Mouse (Mus musculus) large intestine, adult 2 months (tissue): ENCODE measurements around the gene Ctnnbip1. TPM values are rescaled to one million over a fixed set of nuclear protein-coding genes. Genes with fewer than 3 reads are reported as not detected.

Experiments
- DNase-seq: peaks from one replicate; pipeline ENCODE4 v3.0.0-alpha.2; 2012; ENCODE audit warnings: low read depth, low spot score
- WGBS: fragments of 180-500 bp; shearing (Covaris S2); methylation state at CpG from one replicate; pipeline ENCODE4 v1.1.7; 2018; 5-methylcytosine and 5-hydroxymethylcytosine counted together
- polyA plus RNA-seq: library from polyadenylated mRNA; depleted of rRNA; stranded (reverse); fragments of >200 nt; gene quantifications from 2 replicates; pipeline ENCODE4 v1.2.3, GENCODE M21; 2012

Ctnnbip1 gene
- polyA plus RNA-seq, 1 experiment = 22.5 TPM

GRCm38 (mm10) chr4:149515706-149516105 lies 2.3 kb upstream of the Ctnnbip1 start:
- no peak for DNase-seq
- 87% methylated on average over 5 of the region's 5 CpGs for WGBS

- DNase-seq = no peak
- 5% methylated on average over 43 of the region's 52 CpGs for WGBS
Observed at GRCm38 (mm10) chr4:149518351-149519220, 550 bp downstream of the Ctnnbip1 start.

GRCm38 (mm10) chr4:149521258-149521657 lies 3.2 kb downstream of the Ctnnbip1 start:
- no peak for DNase-seq
- 68% methylated on average over 10 of the region's 10 CpGs for whole genome bisulfite sequencing

GRCm38 (mm10) chr4:149523961-149524360 lies 5.9 kb downstream of the Ctnnbip1 start:
- DNase-seq = no peak
- whole genome bisulfite sequencing = 94% methylated on average over 6 of the region's 6 CpGs

- DNase-seq = no peak
- 85% methylated on average over 4 of the region's 4 CpGs for WGBS
Observed at GRCm38 (mm10) chr4:149525170-149525569, 7.1 kb downstream of the Ctnnbip1 start.

GRCm38 (mm10) chr4:149525811-149526210 lies 7.8 kb downstream of the Ctnnbip1 start:
- DNase-seq = no peak
- 77% methylated on average over 6 of the region's 6 CpGs for whole genome bisulfite sequencing

- WGBS = 61% methylated on average over 7 of the region's 7 CpGs
- DNase-seq = no peak
Observed at GRCm38 (mm10) chr4:149526330-149526729, 8.3 kb downstream of the Ctnnbip1 start.

GRCm38 (mm10) chr4:149527621-149528354 lies 9.8 kb downstream of the Ctnnbip1 start:
- WGBS = 76% methylated on average over 15 of the region's 15 CpGs
- no peak for DNase-seq

GRCm38 (mm10) chr4:149529691-149530090 lies 11.7 kb downstream of the Ctnnbip1 start:
- no peak for DNase-seq
- 82% methylated on average over 6 of the region's 6 CpGs for WGBS

GRCm38 (mm10) chr4:149539441-149539840 lies 21.4 kb downstream of the Ctnnbip1 start:
- DNase-seq = no peak
- 50% methylated on average over 8 of the region's 8 CpGs for WGBS

- no peak for DNase-seq
- 65% methylated on average over 5 of the region's 5 CpGs for WGBS
Observed at GRCm38 (mm10) chr4:149541935-149542334, 23.9 kb downstream of the Ctnnbip1 start.

- 87% methylated on average over 12 of the region's 12 CpGs for whole genome bisulfite sequencing
- no peak for DNase-seq
Observed at GRCm38 (mm10) chr4:149542431-149542830, 24.4 kb downstream of the Ctnnbip1 start.

- WGBS = 59% methylated on average over 10 of the region's 10 CpGs
- peak; percentile 67 for DNase-seq
Observed at GRCm38 (mm10) chr4:149542927-149543553, 25.0 kb downstream of the Ctnnbip1 start.

- DNase-seq = no peak
- WGBS = 85% methylated on average over 8 of the region's 8 CpGs
Observed at GRCm38 (mm10) chr4:149544892-149545291, 26.9 kb downstream of the Ctnnbip1 start.

- DNase-seq = no peak
- 74% methylated on average over 9 of the region's 9 CpGs for WGBS
Observed at GRCm38 (mm10) chr4:149546797-149547444, 28.9 kb downstream of the Ctnnbip1 start.

GRCm38 (mm10) chr4:149547523-149547922 lies 29.5 kb downstream of the Ctnnbip1 start:
- WGBS = 82% methylated on average over 6 of the region's 6 CpGs
- DNase-seq = no peak

GRCm38 (mm10) chr4:149549221-149549925 lies 31.3 kb downstream of the Ctnnbip1 start:
- DNase-seq = peak; percentile 76
- WGBS = 56% methylated on average over 9 of the region's 9 CpGs

GRCm38 (mm10) chr4:149550866-149551265 lies 32.8 kb downstream of the Ctnnbip1 start:
- DNase-seq = no peak
- WGBS = 80% methylated on average over 5 of the region's 5 CpGs

GRCm38 (mm10) chr4:149551696-149552095 lies 33.7 kb downstream of the Ctnnbip1 start:
- WGBS = 82% methylated on average over 5 of the region's 5 CpGs
- DNase-seq = no peak
